Mouse (Mus musculus): Measurements from ENCODE around the gene Dpp3.
"Not testable (repeated sequence)": the region's sequence is repeated elsewhere in the genome, so short reads cannot be mapped to it uniquely, and the experiment has no call there.

Dpp3 gene

GRCm38 (mm10) chr19:4898972-4899371 is 29.1 kb downstream of the Dpp3 start:
- ATAC-seq (ENCODE audit: insufficient number of reproducible peaks, low FRiP score, low TSS enrichment), result no peak

- ATAC-seq (ENCODE audit: insufficient number of reproducible peaks, low FRiP score, low TSS enrichment), result no peak
Measured at GRCm38 (mm10) chr19:4896780-4897520, 31.1 kb downstream of the Dpp3 start.

GRCm38 (mm10) chr19:4891798-4892197 is 36.3 kb downstream of the Dpp3 start:
- no peak for ATAC-seq (ENCODE audit: insufficient number of reproducible peaks, low FRiP score, low TSS enrichment)

- ATAC-seq (ENCODE audit: insufficient number of reproducible peaks, low FRiP score, low TSS enrichment), result no peak
Measured at GRCm38 (mm10) chr19:4889791-4890190, 38.3 kb downstream of the Dpp3 start.

GRCm38 (mm10) chr19:4883961-4884360 is 44.1 kb downstream of the Dpp3 start:
- no peak for ATAC-seq (ENCODE audit: insufficient number of reproducible peaks, low FRiP score, low TSS enrichment)

GRCm38 (mm10) chr19:4879324-4879703 is 48.8 kb downstream of the Dpp3 start:
- ATAC-seq (ENCODE audit: insufficient number of reproducible peaks, low FRiP score, low TSS enrichment), result no peak

- peak; percentile 87 for ATAC-seq (ENCODE audit: insufficient number of reproducible peaks, low FRiP score, low TSS enrichment)
Measured at GRCm38 (mm10) chr19:4878405-4879323, 49.4 kb downstream of the Dpp3 start, which contains the start of gene Zdhhc24. Gene Zdhhc24 (plus strand): TSS chr19:4878668.

- ATAC-seq (ENCODE audit: insufficient number of reproducible peaks, low FRiP score, low TSS enrichment), result no peak
Measured at GRCm38 (mm10) chr19:4877785-4878184, 50.3 kb downstream of the Dpp3 start, which contains the start of gene Actn3. Gene Actn3 (minus strand): TSS chr19:4877909.

- ATAC-seq (ENCODE audit: insufficient number of reproducible peaks, low FRiP score, low TSS enrichment), result no peak
Measured at GRCm38 (mm10) chr19:4876755-4877154, 51.3 kb downstream of the Dpp3 start.

- no peak for ATAC-seq (ENCODE audit: insufficient number of reproducible peaks, low FRiP score, low TSS enrichment)
Measured at GRCm38 (mm10) chr19:4876241-4876640, 51.8 kb downstream of the Dpp3 start.

- ATAC-seq (ENCODE audit: insufficient number of reproducible peaks, low FRiP score, low TSS enrichment), result not testable (repeated sequence)
Measured at GRCm38 (mm10) chr19:4874613-4875012, 53.5 kb downstream of the Dpp3 start.

GRCm38 (mm10) chr19:4865147-4865546 is 62.9 kb downstream of the Dpp3 start:
- no peak for ATAC-seq (ENCODE audit: insufficient number of reproducible peaks, low FRiP score, low TSS enrichment)

- no peak for ATAC-seq (ENCODE audit: insufficient number of reproducible peaks, low FRiP score, low TSS enrichment)
Measured at GRCm38 (mm10) chr19:4863048-4863447, 65.0 kb downstream of the Dpp3 start.

GRCm38 (mm10) chr19:4859081-4859480 is 69.0 kb downstream of the Dpp3 start:
- ATAC-seq (ENCODE audit: insufficient number of reproducible peaks, low FRiP score, low TSS enrichment), result no peak

All from cerebellum, adult (tissue).